Mouse (Mus musculus): ENCODE data around the gene Rbm28.

Gene Rbm28

DNA sequence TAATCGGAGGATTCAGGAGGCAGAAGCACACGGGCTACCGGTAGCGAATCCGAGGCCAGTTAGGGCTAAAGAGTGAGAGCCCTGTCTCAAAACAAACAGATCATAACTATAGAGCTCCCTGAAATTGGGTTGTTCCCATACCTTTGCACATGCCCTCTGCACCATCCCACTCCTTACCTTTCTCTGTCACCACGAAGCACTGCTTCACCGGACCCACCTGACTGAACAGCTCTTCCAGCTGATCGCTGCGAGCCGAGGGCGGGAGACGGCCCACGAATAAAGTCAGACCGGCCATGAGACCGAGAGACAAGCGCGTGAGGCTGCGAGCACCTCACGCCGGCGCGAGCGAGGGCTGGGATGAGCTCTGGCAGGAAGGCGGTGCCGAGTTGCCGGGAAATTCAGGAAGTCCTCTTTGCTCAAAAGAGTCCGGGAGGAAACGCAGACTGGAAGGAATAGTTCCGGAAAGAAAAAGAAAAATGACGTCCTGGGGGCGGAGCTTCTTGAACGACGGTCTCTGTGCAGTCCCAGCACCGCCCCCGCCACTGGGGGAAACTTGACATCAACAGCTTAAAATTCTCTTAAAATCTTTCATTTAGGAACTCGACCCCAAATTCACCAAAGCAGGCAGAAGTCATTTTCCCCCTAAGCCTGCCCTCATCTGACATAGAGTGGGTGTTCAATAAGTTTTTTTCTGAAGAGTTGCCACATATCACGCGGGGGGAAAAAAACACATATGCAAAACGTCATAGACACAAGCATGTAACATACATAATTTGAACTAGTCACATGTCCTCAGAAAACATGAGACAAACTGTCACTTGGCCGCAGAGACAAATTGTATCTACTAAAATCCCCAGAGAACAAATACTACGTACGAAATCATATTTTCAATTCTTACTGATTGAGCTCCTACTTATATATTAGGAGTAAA is at the start of gene Rbm28:
Gene Rbm28, minus strand, starts transcription at position 693 of the 931 bp plus-strand sequence.
- peak; percentile 84 to 91 for DNase-seq

DNA sequence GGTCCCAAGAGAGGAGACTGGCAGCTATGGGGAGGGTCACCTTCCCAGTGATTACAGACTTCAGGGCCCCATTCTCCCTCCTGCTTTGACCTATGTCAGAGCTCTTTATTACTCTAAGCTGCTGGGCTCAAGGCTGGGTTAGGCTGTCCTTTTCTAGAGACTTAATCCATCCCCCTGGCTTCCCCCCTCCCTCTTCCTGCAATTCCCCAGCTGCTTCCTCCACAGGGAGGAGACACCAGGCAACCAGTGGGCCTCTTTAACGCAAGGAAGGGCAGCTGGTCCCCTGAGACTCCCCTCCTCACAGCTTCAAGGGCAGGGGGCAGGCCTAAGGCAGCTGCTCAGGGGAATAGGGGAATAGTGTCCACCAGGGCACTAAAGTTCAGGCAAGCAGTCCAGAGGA is 49.4 kb upstream of the Rbm28 start:
- peak; percentile 50 to 54 for DNase-seq

DNA sequence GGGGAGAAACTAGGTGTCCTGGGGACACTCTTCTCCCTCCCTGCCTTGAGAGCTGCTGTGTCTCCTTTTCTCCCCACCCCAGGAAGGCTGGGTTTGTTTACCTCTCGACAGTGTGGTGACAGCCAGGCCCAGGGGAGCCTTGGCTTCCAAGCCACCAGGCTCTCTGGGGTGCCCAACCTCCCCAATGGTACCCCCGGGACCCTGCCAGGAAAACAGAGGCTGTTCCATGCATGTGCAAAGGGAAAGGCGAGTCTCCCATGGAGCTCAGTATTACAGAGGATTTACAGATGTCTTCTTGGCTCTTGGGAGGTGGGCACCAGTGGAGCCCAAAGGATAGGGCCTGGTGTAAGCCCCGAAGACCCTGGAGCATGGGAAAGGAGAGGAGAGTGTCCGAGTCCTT is 48.6 kb upstream of the Rbm28 start:
- no peak for DNase-seq

DNA sequence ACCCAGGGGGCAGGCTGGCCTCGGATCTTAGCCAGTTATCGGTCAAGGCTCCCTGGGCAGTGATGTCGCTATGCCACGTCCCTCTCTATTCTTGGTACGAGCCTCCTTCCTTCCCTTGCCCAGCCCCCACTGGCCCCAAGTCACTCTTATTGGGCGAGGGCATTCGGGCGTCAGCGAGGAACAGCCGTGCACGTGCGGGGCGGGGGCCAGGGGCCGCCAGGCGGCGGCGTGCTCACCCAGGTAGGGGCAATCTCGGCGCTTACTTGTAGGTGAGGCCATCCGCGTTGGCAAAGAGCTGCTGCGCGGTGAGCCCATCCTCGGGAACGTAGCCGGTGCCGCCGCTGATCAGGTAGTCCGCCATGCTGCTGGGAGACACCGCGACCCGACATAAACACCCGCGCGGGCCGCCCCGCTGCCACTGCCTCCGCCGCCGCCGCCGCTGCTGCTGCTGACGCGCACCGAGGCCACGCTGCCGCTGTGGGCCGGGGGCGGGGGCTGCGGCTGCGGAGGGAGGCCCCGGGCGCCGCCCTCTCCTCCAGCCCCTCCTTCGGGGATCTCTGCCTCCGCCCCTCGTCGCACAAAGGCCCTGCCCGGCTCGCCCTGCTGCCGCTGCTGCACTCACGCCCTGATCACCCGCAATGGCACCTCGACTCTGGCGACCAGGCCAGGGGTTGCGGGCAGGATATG is 47.1 kb upstream of the Rbm28 start:
- DNase-seq = peak; percentile 88 to 91

DNA sequence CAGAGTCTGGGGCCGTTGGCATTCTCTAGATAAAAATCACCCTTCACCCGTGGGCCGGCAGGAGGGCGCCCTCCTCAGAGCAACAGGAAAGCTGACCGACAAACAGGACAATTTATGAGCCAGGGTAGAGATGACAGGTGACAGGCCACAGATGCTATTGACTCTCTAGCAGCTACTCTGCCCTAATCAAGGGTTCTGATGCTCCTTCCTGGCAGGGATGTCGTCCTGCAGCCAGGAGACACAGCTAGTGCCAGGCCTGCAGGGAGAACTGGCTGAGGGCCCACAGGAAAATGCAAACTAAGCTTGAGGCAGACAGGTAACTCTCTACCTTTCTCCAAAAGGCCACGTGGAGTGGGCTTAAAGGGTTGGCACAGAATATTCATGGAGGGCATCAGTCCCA is 46.3 kb upstream of the Rbm28 start:
- DNase-seq = peak in 1 of 2 experiments; percentile 19

DNA sequence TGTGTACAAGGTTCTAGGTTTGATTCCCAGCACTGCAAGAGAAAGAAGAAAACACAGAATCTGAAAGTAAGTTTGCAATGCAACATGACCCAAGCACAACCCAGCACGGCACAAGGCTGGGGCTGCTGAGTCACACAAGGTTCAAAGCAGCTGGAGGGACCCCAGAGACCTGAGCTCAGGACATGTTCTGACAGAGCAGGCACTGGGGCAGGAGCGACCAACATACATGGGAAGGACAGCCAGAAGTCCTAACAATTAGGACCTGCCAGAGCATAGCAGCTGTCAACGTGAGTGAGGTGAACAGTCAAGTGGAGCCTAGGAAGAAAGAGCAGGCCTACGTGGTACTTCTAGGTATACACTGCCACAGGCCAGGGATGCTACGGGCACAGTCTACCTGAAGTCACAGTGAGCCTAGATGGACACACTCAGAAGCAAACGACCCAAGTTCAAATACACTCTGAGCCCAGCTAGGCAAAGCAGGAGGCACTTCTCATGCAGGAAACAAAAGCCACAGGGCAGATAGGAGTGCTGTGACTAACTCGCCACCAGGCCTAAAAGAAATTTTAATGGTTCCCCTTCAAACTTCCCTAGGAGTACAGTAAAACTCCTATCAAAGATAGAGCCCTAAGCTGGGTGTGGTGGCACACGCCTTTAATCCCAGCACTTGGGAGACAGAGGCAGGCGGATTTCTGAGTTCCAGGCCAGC is 45.6 kb upstream of the Rbm28 start:
- DNase-seq = no peak

DNA sequence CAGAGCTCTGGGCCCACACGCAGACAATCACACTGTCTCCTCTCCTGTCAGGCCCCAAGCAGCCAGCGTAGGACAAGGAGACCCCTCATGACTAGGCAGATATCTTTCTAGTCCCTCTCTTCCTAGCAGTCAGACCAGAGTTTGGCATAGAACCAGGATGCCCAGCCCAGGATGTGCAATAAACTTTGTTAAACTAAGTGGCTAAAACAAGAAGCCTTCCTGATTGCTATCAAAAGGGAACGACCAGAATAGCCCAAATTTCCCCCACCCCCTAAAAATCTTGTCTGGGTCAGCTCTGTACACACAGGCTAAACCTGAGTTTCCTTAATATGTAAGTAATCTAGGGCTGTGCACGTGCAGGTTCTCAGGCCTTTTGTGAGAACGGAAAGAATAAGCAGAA is 43.4 kb upstream of the Rbm28 start:
- DNase-seq = peak; percentile 37 to 69

DNA sequence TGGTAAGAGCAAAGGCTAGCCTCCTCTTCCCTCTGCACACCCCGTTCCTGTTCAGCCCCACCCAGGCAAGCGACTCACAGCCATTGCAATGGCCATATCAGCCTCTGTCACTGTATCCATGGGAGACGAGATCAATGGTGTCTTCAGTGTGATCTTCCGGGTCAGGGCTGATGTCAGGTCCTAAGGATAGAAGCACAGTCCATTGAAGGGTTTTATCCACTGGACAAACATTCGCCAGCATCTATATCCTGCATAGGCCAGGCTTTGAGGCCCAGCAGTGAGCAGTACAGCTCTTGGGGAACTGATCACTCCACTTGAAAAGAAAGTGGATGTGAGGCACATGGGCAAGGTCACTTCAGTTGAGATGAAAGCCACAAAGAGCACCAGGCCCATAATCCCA is 42.2 kb upstream of the Rbm28 start:
- DNase-seq = no peak

DNA sequence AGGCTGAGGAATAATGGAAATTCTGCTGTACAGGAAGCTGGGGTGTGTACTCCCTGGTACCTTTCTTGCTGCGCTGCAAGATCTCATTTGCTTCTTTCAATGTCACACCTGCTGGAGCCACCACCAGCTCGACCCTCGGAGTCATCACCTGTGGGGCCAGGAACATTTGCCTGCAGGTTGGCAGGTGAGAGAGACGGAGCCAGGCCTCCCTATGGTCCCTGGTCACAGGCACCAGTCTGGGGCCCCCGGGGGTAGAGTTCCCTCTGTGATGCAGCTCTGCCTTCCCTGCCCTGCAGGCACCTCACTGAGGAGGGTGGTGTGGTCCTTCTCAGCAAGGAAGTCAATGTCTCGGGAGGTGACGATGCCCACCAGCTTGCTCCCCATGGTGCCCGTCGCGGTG is 41.2 kb upstream of the Rbm28 start:
- DNase-seq = no peak

DNA sequence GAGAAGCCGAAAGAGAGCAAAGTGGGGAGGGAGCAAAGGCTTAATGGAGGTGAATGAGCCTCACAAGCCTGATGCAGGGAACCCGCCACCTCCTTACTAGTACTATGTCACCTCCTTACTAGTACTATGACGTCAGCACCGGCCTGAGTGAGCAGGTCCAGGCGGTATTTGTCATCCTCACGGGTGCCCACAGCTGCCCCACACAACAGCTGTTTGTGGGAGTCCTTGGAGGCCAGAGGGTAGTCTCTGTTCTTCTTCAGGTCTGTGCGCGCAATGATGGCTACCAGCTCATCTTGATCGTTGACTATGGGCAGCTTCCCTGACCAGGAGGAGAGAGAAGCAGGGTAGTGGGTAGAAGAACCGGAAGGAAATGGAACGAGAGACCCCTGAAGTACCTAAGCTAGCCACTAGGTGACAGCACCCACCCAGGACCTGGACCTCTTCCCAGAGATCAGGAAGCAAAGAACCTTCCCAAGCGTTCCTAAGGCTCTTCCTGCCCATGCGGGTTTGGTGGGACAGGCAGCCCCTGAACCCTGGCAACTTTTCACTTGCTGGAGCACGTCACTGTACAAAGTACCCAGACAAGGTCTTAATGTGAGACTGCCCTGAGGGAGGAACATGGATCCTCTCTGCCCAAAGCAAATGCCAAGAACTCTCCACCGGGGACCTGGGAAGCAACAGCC is 40.3 kb upstream of the Rbm28 start:
- DNase-seq = peak; percentile 43 to 61

DNA sequence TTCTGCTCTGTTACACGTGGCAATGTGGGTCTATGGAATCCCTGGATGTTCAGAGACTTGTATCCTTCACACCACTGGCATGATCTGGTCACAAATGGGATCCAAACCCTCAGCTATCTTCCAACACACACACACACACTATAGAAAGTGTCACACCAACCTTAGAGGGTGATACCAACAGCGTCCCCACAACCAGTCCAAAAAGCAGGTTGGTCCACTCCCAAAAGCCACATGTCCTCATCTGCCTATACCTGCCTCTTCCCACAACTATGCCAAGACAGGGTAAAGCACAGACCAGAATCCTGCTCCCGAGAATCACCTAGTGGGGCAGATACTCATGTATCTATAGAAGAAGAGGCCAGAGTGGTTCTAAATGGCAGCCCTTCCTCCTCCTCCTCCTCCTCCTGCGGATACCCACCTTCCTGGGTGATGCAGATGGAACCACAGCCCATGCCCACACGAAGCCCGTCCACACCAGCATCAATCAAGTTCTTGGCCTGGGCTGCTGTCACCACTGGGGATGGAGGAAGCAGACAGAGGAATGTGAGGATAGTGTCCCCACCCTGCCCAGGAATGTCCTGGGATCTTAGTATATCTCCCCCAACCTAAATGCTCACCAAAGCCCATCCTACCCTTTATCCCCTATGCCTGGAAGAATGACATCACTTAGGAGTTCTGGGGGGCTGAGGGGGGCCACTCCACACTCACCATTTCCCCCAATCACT is 39.2 kb upstream of the Rbm28 start:
- DNase-seq = no peak

DNA sequence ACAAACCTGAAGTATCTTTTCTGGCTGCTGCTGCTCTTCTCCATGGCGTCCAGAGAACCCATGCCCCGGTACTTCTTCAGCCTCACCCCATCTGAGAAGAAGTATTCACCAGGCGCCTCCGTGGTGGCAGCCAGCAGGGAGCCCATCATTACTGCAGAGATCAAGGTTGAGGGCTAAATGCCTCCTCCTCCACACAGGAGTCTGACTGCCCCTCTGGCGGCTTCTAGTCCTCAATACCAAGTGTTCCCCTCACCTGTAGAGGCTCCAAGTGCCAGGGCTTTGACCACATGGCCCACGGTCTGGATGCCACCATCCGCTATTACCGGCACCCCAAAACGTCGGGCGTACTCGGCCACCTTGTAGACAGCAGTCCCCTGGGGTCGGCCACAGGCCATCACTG is 38.3 kb upstream of the Rbm28 start:
- DNase-seq = no peak

DNA sequence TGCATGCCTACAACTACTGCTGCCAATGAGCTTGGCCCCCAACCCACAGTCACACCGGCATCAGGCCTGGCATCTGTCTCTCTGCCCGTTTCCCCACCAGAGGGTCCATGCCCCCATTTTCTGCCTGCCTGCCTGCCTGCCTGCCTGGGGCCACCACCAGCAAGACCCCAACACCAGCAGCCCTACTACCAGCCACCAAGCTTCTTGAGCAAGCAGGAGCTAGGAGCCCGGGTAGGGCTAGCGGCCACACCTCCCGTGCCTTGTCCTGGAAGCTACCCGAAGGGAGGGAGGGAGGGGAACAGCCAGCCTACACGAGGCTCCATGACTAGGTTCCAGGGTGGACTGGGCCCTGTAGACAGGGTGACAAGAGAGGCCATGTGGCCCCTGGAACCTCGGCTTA is 37.2 kb upstream of the Rbm28 start:
- DNase-seq = no peak

DNA sequence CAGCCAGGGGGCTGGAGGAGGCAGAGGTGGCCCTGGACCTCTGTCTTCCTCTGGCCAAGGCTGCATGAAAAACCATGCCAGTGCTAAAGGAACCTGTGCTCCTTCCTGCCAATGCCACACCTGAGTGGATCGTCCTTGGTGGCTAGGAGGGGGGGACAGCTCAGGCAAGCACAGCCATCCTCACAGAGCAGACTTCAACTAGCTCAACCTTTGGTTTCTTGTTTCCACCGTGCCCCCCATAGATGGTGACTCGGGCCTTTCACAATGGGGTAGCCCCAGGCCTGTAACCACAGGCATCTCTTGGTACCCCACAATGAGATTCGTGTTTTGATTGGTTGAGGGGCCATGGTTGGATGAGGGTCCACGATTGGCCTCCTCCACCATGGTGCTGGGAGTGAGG is 36.5 kb upstream of the Rbm28 start:
- no peak for DNase-seq

DNA sequence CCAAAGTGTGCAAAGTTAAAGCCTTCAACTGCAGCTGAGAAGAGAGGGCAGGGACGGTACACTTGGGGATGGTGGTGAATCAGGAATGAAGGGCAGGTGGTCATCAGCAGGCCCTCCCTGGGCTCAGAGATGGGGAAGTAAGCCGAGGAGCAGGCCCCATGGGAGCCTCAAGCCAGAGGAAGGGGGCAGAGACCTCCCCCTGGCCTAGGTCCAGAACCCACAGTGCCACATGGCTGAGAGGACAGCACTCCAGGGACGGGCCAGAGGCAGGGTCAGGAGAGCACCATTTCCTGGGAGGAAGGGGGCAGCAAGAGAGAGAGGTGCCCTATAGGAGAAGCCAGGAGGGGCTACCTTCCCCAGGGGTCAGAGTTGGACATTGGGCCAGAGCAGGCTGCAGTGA is 35.7 kb upstream of the Rbm28 start:
- no peak for DNase-seq

DNA sequence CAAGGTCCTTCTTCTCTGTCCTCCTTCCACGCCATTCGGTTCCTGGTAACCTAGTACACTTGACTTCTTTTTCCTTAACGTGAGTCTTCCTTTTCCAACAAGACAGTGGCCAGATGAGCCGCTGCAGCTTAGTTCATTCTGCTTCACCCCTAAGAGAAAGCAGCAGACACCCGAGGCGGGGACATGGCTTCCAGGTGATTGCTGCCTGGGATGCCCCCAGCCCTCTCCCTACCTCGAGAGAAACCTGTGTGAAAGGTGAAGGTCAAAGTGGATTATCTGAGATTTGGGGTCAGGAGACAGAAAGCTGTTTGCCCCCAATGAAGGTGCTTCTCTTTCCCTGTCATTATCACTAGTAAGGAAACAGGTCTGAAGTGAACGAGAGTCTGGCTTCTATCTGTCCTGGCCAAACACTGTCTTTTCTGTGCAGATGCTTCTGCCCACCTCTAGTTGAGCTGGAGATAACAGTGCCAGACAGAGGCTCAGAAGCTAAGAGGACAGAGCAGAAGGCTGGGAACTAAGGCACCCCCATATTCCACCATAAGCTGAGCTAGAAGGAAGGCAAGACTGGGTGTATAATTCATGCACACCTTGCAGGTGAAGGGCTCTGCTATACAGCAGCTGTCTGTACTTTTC is 34.5 kb upstream of the Rbm28 start:
- no peak for DNase-seq

DNA sequence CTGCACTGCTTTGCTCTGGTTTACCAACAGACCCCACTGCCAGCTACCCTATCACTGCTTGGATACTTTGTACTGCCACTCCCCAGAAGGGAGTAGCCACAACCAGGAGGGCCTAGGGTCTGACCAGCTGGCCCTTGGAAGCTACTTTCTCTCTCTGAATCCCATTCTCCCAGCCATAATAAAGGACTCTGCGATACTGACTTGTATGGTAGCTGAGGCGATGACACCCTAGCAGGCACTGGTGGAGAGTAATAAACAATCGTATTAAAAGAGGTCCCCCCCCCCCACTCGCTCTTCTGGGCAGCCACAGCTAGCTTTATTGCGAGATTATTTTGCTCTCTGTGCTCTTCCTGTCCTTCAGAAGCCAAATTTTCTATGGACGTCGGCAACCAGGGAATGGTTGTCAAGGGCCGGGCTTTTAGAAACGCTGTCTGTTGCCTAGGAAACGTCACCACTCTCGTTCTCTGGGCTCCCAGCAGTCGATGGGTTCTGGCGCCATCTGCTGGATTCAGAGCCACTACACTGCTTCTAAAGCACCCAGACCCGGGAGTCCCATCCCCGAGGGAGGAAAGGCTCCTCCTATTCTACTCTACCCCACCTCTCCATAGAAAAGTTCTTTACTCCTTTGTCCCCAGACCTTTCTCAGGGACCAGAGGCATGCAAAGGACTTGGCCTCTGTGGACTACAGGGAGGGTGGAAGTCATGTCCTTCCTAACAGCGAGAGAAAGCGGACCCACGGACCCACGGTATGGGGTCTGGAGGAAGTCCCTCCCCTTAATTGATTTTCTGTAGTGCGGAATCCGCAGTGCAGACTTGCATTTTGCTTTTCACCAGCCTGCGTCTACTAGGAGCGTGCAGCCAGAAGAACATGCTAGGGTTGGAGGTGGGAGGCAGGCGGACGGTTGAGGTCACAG is 33.8 kb upstream of the Rbm28 start:
- peak; percentile 86 to 91 for DNase-seq

DNA sequence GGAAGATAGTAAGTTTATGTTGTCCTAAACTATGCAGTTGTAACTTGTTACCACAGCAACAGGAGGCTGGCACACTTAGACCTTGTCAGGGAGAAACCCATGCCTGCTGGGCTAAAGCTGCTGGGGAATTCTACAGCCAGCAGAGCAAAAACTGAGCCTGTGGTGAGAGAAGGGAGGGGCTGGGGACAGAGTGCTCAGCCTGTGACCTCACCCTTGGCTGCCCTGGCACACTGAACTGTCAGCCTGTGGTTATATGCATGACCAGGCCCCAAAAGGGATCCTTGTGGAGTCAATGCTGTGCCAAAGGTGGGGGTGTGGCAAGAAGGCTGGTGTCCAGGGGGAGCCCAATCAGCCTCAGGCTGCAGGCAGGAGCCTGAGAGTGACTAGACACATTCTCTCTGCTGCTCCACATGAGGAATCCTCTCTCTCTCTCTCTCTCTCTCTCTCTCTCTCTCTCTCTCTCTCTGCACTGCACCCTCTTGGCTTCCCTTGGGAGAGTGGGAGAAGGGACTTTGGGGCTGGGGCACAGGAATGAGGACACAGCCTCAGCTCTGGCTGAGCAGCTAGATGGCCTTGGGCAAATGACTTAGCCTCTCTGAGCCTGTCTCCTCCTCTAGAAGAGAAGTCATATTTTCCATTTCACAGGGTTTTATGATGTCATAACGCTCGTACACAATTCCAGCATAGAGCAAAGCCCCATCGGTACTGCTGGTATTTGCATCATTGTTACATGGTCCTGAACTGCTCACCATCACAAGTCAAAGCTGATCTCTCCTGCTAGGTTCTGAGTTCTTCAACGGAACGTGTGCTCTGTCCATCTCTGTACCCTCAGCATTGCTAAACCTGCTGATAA is 31.3 kb upstream of the Rbm28 start:
- peak; percentile 35 to 55 for DNase-seq

DNA sequence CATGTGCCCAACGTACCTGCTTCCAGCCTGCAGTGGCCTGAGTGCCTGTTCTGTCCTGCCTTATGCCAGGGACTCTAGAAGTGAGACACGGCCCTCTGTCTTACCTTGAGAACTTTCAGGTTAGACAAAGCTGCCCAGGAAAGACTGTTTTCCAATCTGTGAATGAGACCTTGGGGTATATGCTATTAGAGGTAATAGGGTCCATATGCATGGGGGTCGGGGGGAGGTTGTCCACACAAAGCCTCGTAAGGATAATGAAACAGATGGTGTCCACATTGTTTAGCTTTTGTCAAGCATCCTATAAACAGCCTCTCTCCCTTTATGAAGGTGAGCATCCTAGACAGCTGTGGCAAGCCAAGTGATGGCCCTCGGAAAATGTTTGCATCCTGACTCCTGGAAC is 30.3 kb upstream of the Rbm28 start:
- DNase-seq = peak in 1 of 2 experiments; percentile 1
